Mouse (Mus musculus) G1E (cell line): ENCODE data around the gene Kcmf1. TPM values are rescaled to one million over a fixed set of nuclear protein-coding genes. Genes with fewer than 3 reads are reported as not detected.
"Not testable (repeated sequence)": the region's sequence is repeated elsewhere in the genome, so short reads cannot be mapped to it uniquely, and the experiment has no call there.

Experiments
- ATAC-seq: 2 replicates; pipeline ENCODE4 v1.8.0; 2016; ENCODE audit warnings: mild to moderate bottlenecking; ENCODE audit not compliant: insufficient number of reproducible peaks, poor library complexity, low FRiP score, severe bottlenecking; ENCODE audit errors: extremely low read depth
- DNase-seq: peaks from one replicate; pipeline ENCODE4 v3.0.0; 2012; ENCODE audit warnings: low spot score
- H3K27me3 ChIP-seq: 2 replicates; pipeline ENCODE4 v1.6.1; 2012; ENCODE audit warnings: mild to moderate bottlenecking, low read length, inconsistent platforms; ENCODE audit not compliant: insufficient read depth
- H3K36me3 ChIP-seq: replicated peaks from 2 replicates; pipeline ENCODE3; 2012; ENCODE audit warnings: mild to moderate bottlenecking, inconsistent platforms
- H3K4me1 ChIP-seq: 2 replicates; pipeline ENCODE4 v1.6.1; 2012; ENCODE audit warnings: low read depth, low read length, inconsistent platforms, mixed read lengths; ENCODE audit not compliant: insufficient read depth
- H3K4me3 ChIP-seq: 2 replicates; pipeline ENCODE4 v1.5.1; 2012; ENCODE audit warnings: low read depth, mild to moderate bottlenecking, inconsistent platforms, low read length, moderate library complexity, mixed read lengths
- H3K9me3 ChIP-seq: replicated peaks from 2 replicates; pipeline ENCODE4 v1.6.1; 2012; ENCODE audit warnings: inconsistent platforms
- CTCF ChIP-seq: IDR thresholded peaks from 2 replicates; pipeline ENCODE4 v1.5.1; 2012; ENCODE audit warnings: low read depth, low read length, inconsistent platforms, mixed read lengths
- GATA1 ChIP-seq: IDR thresholded peaks from 2 replicates; pipeline ENCODE4 v1.6.1; 2012; ENCODE audit warnings: borderline replicate concordance, low read length, inconsistent platforms, mixed read lengths
- GATA2 ChIP-seq: IDR thresholded peaks from 2 replicates; pipeline ENCODE4 v1.6.1; 2012; ENCODE audit warnings: low read depth, low read length, inconsistent platforms, borderline replicate concordance
- POLR2AphosphoS5 ChIP-seq: IDR thresholded peaks from 2 replicates; pipeline ENCODE4 v1.6.1; 2012; ENCODE audit warnings: low read depth, low read length, inconsistent platforms; ENCODE audit not compliant: insufficient replicate concordance
- TAL1 ChIP-seq: conservative IDR thresholded peaks from 2 replicates; pipeline ENCODE4 v1.6.1; 2012; ENCODE audit warnings: low read depth, low read length, inconsistent platforms, mixed read lengths
- polyA plus RNA-seq: library from polyadenylated mRNA; stranded (reverse); fragments of >175 nt; gene quantifications from 2 replicates; pipeline ENCODE4 v1.2.3, GENCODE M21; 2012
- total RNA-seq, 2 experiments: library from RNA; stranded (forward) in 1 of 2; stranded (reverse) in 1 of 2; fragments of 200-1000 nt in 1 of 2; fragments of >200 nt in 1 of 2; fragmentation: Nextera tagmentation in 1 of 2; gene quantifications; 2 replicates each; pipeline ENCODE4 v1.2.3; 2014 to 2017

Gene Kcmf1
- total and polyA plus RNA-seq, 3 experiments = 65.2 to 102 (median 88.5) TPM

GRCm38 (mm10) chr6:72866232-72866631 lies 33.5 kb downstream of the Kcmf1 start:
- Histone ChIP-seq H3K4me1 (peaks cover 27% of the 10 kb centered on the region), H3K4me3 (no peak overlapping the region), H3K9me3 (no peaks in the 10 kb centered on the region), H3K27me3 (no peaks in the 10 kb centered on the region), H3K36me3 (peaks cover 61% of the 10 kb centered on the region)
- ATAC-seq (no peak), DNase-seq (no peak)
- TF ChIP-seq TAL1 = no peak
- no peak for TF ChIP-seq CTCF
- TF ChIP-seq GATA2 = no peak
- no peak for TF ChIP-seq POLR2AphosphoS5
- no peak for TF ChIP-seq GATA1

GRCm38 (mm10) chr6:72862686-72863085 lies 37.1 kb downstream of the Kcmf1 start:
- not testable (repeated sequence) for H3K27me3 ChIP-seq, H3K4me1 ChIP-seq, H3K4me3 ChIP-seq, ATAC-seq, DNase-seq, H3K9me3 ChIP-seq
- H3K36me3 ChIP-seq = peaks cover 60% of the 10 kb centered on the region

- H3K36me3 ChIP-seq = peaks cover 98% of the 10 kb centered on the region
- no peaks in the 10 kb centered on the region for H3K27me3 ChIP-seq
- TF ChIP-seq POLR2AphosphoS5 (no peak), GATA2 (no peak), GATA1 (no peak), TAL1 (no peak), CTCF (no peak)
- ATAC-seq (no peak), DNase-seq (no peak)
- H3K4me3 ChIP-seq = no peak overlapping the region
- H3K9me3 ChIP-seq = no peaks in the 10 kb centered on the region
- peaks cover 12% of the 10 kb centered on the region for H3K4me1 ChIP-seq
Measured at GRCm38 (mm10) chr6:72854256-72854655, 45.5 kb downstream of the Kcmf1 start.

GRCm38 (mm10) chr6:72852180-72852579 lies 47.6 kb downstream of the Kcmf1 start:
- no peaks in the 10 kb centered on the region for H3K27me3 ChIP-seq
- peaks cover 12% of the 10 kb centered on the region for H3K4me1 ChIP-seq
- no peak overlapping the region for H3K4me3 ChIP-seq
- ATAC-seq (no peak), DNase-seq (no peak)
- no peak for TF ChIP-seq GATA1
- no peaks in the 10 kb centered on the region for H3K9me3 ChIP-seq
- H3K36me3 ChIP-seq = peaks cover 98% of the 10 kb centered on the region

- Histone ChIP-seq H3K4me1 (peaks cover 12% of the 10 kb centered on the region), H3K27me3 (no peaks in the 10 kb centered on the region), H3K4me3 (no peak overlapping the region), H3K36me3 (peaks cover 98% of the 10 kb centered on the region), H3K9me3 (no peaks in the 10 kb centered on the region)
- TF ChIP-seq POLR2AphosphoS5 (no peak), GATA1 (no peak), TAL1 (no peak), GATA2 (no peak), CTCF (0 out of 2 replicates have a peak, but pooled peaks have one; percentile 9)
- DNase-seq (peak; percentile 9), ATAC-seq (peak; percentile 40; the same call in 1 of the 2 replicates)
Measured at GRCm38 (mm10) chr6:72851633-72852032, 48.1 kb downstream of the Kcmf1 start.

GRCm38 (mm10) chr6:72841986-72842502 lies 57.7 kb downstream of the Kcmf1 start:
- no peaks in the 10 kb centered on the region for H3K4me1 ChIP-seq
- H3K36me3 ChIP-seq = peaks cover 83% of the 10 kb centered on the region
- no peak for DNase-seq
- no peak for TF ChIP-seq POLR2AphosphoS5
- no peak for TF ChIP-seq GATA2
- TF ChIP-seq CTCF = no peak
- TF ChIP-seq TAL1 = no peak
- TF ChIP-seq GATA1 = no peak
- H3K4me3 ChIP-seq = no peak overlapping the region
- ATAC-seq = no peak
- H3K9me3 ChIP-seq = no peaks in the 10 kb centered on the region
- H3K27me3 ChIP-seq = no peaks in the 10 kb centered on the region
